Mouse (Mus musculus) olfactory bulb, adult 2 months (tissue): Measurements from ENCODE around the gene Fam240a.

ENCODE experiments used
- CTCF ChIP-seq: fragments of 200-500 bp; IDR thresholded peaks from 2 replicates; pipeline ENCODE4 v1.5.1; 2012; ENCODE audit warnings: low read depth, mild to moderate bottlenecking, low read length, moderate library complexity; ENCODE audit not compliant: insufficient read depth
- POLR2A ChIP-seq: fragments of 200-500 bp; IDR thresholded peaks from 2 replicates; pipeline ENCODE4 v1.6.1; 2012; ENCODE audit warnings: mild to moderate bottlenecking, low read depth, low read length, moderate library complexity; ENCODE audit not compliant: insufficient read depth

GRCm38 (mm10) chr9:110880772-110881171 lies 35.9 kb downstream of the Fam240a start:
- TF ChIP-seq POLR2A (no peak), CTCF (no peak)
